Mouse (Mus musculus) embryonic fibroblast, embryonic 13.5 days (primary cell): ENCODE measurements around the gene Gm17324.

Experiments
- CTCF ChIP-seq: IDR thresholded peaks from 2 replicates; pipeline ENCODE4 v1.5.1; 2011; ENCODE audit warnings: mild to moderate bottlenecking, control low read depth, low read length, moderate library complexity, borderline replicate concordance; ENCODE audit not compliant: insufficient read depth
- POLR2A ChIP-seq: IDR thresholded peaks from 2 replicates; pipeline ENCODE4 v1.6.1; 2011; ENCODE audit warnings: low read depth, mild to moderate bottlenecking, control low read depth, low read length, moderate library complexity

DNA sequence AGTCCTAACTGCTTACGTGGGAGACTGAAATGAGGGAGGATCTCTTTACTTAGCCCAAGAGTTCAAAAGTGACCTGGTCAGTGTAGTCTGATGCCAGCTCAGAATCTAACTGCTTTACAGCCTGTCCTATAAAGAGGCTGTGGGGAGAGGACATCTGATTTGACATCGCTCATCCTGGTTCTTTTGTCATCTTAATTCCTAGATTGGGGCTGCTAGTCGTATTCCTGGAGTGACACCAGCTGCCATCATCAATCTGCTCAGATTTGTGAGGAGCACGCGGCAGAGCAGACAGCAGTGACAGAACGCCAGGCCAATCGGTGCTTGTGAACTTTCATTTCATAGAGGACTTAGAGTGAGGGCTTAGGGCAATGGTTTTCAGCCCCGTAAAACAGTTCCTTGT, 25.0 kb upstream of the Gm17324 start:
- TF ChIP-seq CTCF: no peak
- no peak for TF ChIP-seq POLR2A
